Mouse (Mus musculus): Measurements from ENCODE around the gene Fbxw10. TPM values are rescaled to one million over a fixed set of nuclear protein-coding genes. Genes with fewer than 3 reads are reported as not detected.

Gene Fbxw10
- total RNA-seq, 2 experiments from 2014 or later, result 0.30 TPM; not detected in 1

- intact Hi-C loops (cut with DNase I), result no loop called here
- no peak for DNase-seq
These were observed 19.0 kb upstream of the Fbxw10 start for GRCm38 (mm10) chr11:62827911-62828310.

- intact Hi-C loops (cut with DNase I), result no loop called here
- DNase-seq, result no peak
These were observed 16.5 kb upstream of the Fbxw10 start for GRCm38 (mm10) chr11:62830387-62830786.

DNA sequence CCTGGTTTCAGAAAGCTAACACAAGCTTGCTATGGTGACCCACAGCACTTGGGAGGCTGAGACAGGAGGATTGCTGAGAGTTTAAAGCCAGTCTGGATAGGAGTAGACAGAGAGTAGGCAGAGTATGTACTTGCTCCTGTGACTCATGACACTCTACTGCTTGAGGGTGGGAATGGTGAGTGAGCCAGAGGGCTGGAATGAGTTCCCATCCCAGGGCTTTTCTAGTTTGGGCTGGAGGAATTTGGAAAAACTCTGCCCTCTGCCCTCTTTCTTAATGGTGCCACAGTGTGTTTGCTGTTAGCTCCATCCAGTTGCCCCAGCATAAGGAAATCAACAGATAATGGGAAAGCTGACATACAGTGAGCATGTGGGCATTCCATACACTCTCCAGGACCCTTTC, 15.0 kb upstream of the Fbxw10 start:
- no peak for DNase-seq
- intact Hi-C loops (cut with DNase I), result no loop called here

GRCm38 (mm10) chr11:62844562-62844961, 2.3 kb upstream of the Fbxw10 start:
- DNase-seq, result no peak
- intact Hi-C loops (cut with DNase I), result no loop called here

- DNase-seq, result no peak
- intact Hi-C loops (cut with DNase I), result loop anchor here (2.0 to 5.0 kb wide), 2 partner anchors 25 to 33 kb away; partner anchors contain the start of gene Trim16
These were observed 1.1 kb upstream of the Fbxw10 start for GRCm38 (mm10) chr11:62845730-62846129.

DNA sequence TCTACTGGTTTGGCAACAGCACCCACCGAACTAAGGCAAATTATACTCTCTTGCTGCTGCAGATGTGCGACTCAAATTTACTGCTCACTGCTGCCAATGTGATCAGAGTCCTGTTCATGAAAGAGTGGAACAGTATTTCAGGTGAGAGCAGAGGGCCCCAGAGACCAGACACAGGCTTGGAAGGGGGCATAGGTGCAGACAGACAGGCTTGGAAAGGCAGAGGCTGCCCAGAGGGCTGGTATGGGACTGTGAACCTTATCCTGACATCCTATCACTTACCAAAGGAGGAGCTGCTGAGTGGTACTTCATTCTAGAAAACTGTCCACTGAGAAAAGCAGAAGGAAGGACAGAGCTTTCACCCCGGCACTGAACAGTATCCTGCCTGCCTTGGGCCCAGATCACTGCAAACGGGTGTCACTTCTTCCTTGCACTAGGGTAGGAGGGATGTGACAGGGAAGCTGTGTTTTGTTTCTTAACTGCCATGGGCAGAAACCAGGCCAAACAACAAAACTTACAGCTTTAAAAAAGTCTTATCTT, 854 bp downstream of the Fbxw10 start:
- no peak for DNase-seq
- intact Hi-C loops (cut with DNase I), result loop anchor here (2.0 to 5.0 kb wide), 2 partner anchors 27 to 35 kb away; partner anchors contain the start of gene Trim16

GRCm38 (mm10) chr11:62848301-62848700, 1.4 kb downstream of the Fbxw10 start:
- no peak for DNase-seq
- intact Hi-C loops (cut with DNase I), result loop anchor here (5.0 kb wide), 1 partner anchor 36 kb away; no protein-coding TSS in a partner anchor

- intact Hi-C loops (cut with DNase I), result loop anchor here (1.0 kb wide), 1 partner anchor 95 kb away; no protein-coding TSS in a partner anchor
- peak in 1 of 2 experiments; percentile 13 for DNase-seq
These were observed 4.3 kb downstream of the Fbxw10 start for GRCm38 (mm10) chr11:62851199-62851598.

- no peak for DNase-seq
- intact Hi-C loops (cut with DNase I), result no loop called here
These were observed 6.5 kb downstream of the Fbxw10 start for GRCm38 (mm10) chr11:62853334-62853733.

DNA sequence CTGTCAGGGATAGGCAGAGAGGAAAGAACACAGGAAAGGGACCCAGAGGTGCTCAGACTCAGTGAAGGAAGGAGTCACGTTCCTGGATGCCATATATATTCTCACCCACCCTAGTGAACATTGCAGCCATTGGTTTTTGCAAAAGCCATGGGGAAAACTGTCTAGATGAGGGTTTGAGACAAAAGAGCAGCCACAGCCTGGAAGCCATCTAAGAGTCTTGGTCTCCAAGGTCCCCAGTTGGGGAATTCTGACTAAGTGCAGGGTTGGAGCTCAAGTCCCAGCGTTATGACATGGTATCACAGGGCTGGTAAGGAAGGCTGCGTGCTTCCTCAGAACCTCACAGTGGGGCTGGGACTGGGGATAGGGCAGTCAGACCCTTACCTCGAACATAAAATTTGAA, 18.7 kb downstream of the Fbxw10 start:
- no peak for DNase-seq
- intact Hi-C loops (cut with DNase I), result no loop called here

- DNase-seq, result no peak
- intact Hi-C loops (cut with DNase I), result no loop called here
These were observed 19.8 kb downstream of the Fbxw10 start for GRCm38 (mm10) chr11:62866685-62867084.

- intact Hi-C loops (cut with DNase I), result no loop called here
These were observed 22.3 kb downstream of the Fbxw10 start for GRCm38 (mm10) chr11:62869201-62869600.

GRCm38 (mm10) chr11:62869715-62870371, 23.0 kb downstream of the Fbxw10 start:
- intact Hi-C loops (cut with DNase I), result no loop called here
- no peak for DNase-seq

More at GRCm38 (mm10) chr11:62869201-62869600, 22.3 kb downstream of the Fbxw10 start:
- DNase-seq, result no peak

DNA sequence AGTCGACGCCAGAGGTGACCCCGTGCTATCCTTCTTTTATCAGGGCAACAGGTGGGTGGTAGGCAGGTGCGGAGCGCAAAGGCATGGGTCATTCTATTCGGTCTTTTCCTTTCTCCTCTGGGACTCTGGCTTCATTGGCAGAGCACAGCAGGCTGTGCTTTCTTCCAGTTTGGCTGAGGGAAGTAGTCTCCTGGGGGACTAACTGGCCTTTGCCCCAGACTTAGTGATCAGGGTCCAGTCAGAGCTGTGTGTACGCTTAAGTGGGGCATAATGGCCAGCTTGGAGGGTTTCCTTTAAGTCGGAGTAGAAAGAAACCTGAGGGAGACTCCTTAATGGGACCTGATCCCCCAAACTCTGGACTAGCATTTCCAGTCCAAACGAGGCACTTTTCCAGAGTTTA, 26.6 kb downstream of the Fbxw10 start:
- no peak for DNase-seq
- intact Hi-C loops (cut with DNase I), result no loop called here

DNA sequence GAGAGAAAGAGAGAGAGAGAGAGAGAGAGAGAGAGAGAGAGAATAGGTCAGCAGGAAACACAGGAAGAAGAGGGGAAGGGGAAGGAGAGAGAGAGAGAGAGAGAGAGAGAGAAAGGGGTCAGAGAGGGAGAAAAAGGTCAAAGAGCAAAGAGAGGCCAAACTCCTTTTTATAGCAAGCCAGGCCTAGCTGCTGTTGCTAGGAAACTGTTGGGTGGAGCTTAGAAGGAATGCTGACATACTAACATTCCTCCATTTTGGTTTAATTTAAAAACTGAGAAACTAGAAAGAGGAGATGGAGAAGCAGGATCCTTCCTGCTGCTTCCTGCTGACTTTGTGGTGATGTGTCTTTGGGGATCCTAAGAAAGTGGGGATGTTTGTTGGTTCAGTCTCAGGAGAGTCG, 28.8 kb downstream of the Fbxw10 start:
- intact Hi-C loops (cut with DNase I), result no loop called here
- DNase-seq, result no peak

- no peak for DNase-seq
- intact Hi-C loops (cut with DNase I), result no loop called here
These were observed 29.6 kb downstream of the Fbxw10 start for GRCm38 (mm10) chr11:62876445-62876844.

DNA sequence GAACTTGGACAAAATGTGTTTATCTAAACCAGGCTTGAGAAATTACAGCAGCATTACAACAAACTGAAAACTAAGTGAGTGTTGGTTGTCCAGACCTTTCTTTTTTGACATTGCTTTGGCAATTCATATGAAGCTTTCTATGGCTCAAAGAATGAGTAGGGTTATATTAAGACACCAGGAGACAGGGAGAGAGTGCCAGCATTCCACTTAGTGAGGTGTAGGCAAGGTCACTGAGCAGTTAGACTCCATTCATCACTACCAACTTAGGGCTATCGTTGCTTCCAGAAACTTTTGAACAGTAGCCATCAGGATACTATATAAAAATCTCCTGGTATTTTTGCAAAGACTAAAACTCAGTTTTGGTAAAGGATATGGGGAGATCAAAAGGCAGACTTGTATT, 30.5 kb downstream of the Fbxw10 start:
- intact Hi-C loops (cut with DNase I), result no loop called here
- peak in 1 of 2 experiments; percentile 13 for DNase-seq

DNA sequence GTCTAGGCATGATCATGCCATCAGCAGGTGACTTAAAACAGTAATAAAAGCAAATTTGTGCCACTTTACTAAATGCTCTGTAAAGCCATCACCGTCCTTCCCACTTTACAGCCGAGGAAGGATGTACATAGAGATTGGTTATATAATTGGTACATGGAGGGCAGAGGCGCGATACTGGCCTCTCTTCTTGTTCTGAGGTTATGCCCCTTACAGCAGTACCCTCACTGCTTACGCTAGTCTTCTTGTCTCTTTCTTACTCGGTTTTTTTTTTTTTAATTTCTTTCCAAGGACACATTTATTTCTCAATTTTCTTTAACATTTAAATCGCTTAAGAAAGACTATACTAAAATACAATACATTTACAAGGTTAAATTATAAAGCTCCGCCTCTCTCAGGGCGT, 31.9 kb downstream of the Fbxw10 start:
- peak in 1 of 2 experiments; percentile 12 for DNase-seq
- intact Hi-C loops (cut with DNase I), result loop anchor here (2.0 kb wide), 1 partner anchor 58 kb away; the partner anchor contains the start of gene Trim16

GRCm38 (mm10) chr11:62879220-62880048, 32.6 kb downstream of the Fbxw10 start, which contains the start of gene Tvp23b:
TSS of gene Tvp23b (plus strand) at chr11:62879455.
- intact Hi-C loops (cut with DNase I), result loop anchor here (2.0 kb wide), 1 partner anchor 59 kb away; the partner anchor contains the start of gene Trim16
- DNase-seq, result peak; percentile 96 to 98

DNA sequence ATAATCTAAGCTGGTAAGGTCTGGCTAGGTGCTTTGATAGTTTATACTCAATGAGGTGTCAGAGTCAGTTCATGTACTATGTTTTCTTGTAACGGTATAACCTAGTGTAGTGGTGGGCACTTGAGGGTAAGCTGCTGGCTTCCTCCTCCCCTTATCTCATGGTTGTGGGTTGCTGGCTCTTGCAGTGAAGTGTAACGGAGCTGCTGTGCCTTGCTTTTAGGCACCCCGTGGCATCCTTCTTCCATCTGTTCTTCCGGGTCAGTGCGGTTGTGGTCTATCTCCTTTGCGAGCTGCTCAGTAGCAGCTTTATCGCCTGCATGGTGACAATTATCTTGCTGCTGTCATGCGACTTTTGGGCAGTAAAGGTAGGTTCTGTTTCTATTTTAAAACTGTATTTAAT, 36.5 kb downstream of the Fbxw10 start:
- no peak for DNase-seq
- intact Hi-C loops (cut with DNase I), result no loop called here

DNA sequence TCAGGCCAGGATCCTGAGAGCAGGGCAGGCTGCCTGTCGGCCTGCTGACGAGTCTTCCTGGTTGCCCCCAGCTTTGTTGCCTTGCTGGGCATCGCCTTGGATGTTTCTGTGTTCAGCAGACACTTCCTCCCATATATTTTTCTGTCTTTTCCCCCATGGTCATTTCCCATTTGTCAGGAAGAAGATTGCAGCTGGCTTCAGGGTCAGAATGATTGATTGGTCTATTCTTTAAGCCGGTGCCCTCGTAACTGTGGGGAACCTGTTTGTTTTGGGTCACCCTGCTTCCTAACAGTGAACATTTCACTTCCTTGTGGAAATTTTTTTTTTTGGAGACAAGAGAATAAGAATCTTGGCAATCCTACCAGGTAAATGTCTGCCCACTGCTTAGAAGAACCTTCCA, 38.5 kb downstream of the Fbxw10 start:
- no peak for DNase-seq
- intact Hi-C loops (cut with DNase I), result no loop called here
